Mouse (Mus musculus): Measurements from ENCODE around the gene Cux2.

The Cux2 gene

GRCm38 (mm10) chr5:122059060-122060017 is 9.4 kb upstream of the Cux2 start:
- DNase-seq = no peak

GRCm38 (mm10) chr5:122057622-122058021 is 7.7 kb upstream of the Cux2 start:
- no peak for DNase-seq

- DNase-seq = no peak
Measured at GRCm38 (mm10) chr5:122056557-122056956, 6.7 kb upstream of the Cux2 start.

DNA sequence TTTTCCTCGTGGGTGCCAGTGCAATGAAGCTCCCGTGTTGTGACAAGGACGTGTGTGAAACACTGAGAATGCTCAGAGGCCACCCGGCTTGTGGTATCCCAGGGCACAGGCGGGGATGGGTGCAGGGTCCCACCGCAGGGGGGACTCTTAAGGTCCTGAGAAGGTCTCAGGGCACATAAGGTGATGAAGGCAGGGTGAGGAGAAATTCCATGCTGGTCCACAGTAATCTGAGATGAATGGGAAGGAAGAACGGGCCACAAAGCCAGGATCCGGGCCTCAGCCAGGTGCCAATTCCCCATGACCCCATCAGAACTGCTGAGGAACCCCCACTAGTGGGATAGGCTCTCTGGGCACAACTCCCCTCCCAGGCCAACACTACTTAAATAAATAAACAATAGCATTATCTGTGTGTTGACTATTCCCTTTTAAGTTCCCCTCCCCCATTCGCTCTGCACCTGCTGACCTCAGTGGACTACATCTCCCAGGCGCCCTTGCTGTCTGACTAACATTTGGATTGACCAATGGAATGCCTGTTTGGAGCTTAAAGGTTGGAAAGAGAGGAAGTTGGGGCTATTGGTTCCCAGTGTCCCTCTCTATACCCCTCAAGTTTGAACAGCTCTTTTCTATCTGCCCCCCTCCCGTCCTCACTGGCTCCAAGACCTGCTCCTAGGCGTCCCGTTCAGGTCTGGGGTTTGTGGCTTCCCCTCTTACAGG is 4.4 kb upstream of the Cux2 start:
- peak; percentile 79 for DNase-seq

- DNase-seq = no peak
Measured at GRCm38 (mm10) chr5:122053587-122053986, 3.7 kb upstream of the Cux2 start.

- DNase-seq = no peak
Measured at GRCm38 (mm10) chr5:122050832-122051105, 867 bp upstream of the Cux2 start.

- DNase-seq = no peak
Measured at GRCm38 (mm10) chr5:122049664-122050016, 262 bp downstream of the Cux2 start.

DNA sequence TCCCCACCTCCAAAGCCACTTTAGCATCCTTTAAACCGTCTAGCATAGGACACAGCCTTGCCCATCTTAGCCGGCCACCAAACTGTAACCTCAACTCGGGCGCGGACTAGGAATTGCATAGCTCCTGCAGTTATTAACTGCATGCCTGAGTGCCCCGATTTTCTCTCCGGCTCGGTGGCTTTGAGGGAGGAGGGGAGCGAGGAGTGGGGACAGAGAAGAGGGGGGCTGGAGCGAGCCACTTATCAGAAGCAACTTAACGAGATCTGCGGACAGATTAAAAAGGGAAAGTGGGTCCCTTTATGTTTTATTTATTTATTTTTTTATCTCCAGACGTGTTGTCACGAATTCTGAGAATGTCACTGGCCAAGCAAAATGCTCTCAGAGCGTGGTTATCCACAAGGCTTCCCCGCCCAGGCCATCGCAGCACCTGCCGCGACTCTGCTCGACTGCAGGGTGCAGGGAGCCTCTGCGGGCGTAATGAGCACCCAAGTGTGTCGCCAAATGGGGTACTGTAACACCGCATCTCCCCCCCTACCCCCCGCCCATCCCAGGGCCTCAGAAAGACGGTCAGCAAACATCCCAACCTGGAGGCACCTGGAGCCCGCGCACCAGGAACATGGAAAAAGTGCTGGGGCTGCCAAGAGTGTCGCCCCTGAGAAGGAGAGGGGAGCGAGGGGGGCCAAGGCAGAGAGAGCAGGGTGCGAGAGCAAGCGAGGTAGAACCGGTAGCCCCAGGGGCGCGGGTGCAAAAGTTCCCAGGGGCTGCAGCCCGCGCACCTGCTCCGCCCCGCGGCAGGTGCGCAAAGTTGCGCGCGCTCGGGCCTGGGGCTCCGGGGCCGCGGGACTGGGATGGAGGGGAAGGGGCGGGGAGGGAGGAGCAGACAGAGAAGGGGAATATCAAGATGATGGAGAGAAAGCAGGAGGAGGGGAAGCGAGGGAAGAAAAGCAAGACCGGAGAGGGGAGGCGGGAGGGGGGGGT is 927 bp downstream of the Cux2 start:
- DNase-seq = no peak

DNA sequence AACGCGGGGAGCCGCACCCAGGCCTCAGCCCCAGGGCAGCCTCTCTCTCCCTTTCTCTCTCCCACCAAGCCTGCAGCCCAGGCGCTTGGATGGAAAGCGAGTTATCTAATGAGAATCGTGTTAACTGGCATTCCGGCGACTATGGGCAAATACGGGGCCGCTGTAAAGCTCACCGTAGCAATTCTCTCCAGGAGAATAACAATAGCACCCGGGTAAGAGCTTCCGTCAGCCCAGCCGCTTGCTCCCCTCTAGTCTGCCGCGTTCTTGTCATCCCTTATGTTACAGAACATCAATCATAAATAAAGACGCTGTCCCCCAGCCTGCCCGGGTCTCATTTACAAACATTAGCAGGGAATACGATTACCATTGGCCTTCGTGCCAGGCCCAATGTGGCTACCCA is 1.6 kb downstream of the Cux2 start:
- DNase-seq = no peak

DNA sequence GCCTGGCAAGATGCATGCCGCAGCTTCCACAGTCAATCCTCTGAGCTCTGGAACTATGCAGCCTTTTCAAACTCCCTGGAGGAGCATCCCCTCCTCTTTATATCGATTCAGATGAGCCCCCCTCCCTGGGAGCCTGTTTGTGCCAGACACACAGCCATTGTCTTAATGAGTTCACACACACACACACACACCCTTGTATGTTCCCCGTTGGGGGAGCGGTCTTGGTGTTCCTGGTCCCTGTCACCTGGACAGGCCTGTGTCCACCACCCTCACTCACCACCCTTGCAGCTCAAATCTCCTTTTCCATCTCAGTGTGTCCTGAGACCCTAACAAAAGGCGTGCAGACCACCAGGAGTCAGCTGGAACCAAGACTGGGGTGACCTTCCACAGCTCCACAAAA is 2.1 kb downstream of the Cux2 start:
- DNase-seq = no peak

- no peak for DNase-seq
Measured at GRCm38 (mm10) chr5:122043567-122043966, 6.3 kb downstream of the Cux2 start.

- no peak for DNase-seq
Measured at GRCm38 (mm10) chr5:122035278-122035677, 14.6 kb downstream of the Cux2 start.

DNA sequence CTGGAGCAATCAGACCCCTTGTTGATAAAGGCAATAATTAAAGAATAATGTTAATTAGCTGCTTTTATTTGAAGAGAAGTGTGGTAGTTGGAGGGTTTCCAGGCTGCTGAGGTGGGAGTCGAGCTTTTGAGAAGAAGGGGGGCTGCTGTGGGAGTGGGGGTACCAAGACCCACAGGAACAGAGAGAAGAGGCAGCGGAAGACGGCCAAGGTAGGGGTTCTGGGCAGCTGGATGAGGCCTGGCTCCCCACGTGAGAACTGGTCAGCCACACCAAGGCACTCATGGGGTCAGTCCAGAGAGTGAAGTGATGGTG is 16.8 kb downstream of the Cux2 start:
- DNase-seq = no peak

- DNase-seq = no peak
Measured at GRCm38 (mm10) chr5:122032471-122033166, 17.3 kb downstream of the Cux2 start.

DNA sequence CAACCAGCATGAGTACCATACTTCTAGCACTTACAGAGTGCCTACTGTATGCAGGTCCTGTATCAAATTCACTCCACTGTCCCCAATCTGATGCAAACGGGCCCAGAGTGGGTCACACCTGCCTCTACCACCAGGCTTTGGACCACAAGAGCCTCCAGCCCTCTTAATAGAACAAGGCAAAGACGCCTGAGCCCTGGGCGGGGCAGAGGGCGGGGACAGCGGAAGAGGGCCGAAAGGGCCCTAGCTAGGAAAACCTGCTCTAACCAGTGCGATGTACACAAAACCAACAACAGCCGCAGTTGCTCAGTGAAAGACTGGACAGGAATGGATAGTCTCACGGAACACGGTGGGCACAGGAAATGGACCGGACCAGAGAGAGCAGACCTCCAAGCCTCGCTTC is 18.8 kb downstream of the Cux2 start:
- no peak for DNase-seq

GRCm38 (mm10) chr5:122030640-122031039 is 19.3 kb downstream of the Cux2 start:
- DNase-seq = no peak

GRCm38 (mm10) chr5:122026771-122027170 is 23.1 kb downstream of the Cux2 start:
- DNase-seq = no peak

DNA sequence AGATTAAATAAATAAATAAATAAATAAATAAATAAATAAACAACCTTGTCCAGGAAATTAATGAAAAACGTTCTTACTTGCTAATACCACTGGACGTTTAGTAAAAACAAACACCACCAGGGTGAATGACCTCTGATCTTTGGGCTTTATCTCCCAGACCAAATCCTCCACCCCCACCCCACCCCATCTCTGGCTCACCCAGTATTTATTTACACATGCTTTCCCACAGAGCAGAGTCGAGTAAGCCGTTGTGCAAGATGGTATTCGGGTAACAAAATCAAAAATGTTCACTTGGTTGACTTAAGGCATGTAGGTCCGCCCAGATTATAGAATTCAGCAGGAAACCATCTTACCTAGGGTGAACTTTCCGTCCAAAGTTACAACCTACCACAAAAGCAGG is 23.6 kb downstream of the Cux2 start:
- DNase-seq = no peak

- DNase-seq = no peak
Measured at GRCm38 (mm10) chr5:122025117-122025516, 24.8 kb downstream of the Cux2 start.

- DNase-seq = no peak
Measured at GRCm38 (mm10) chr5:122019288-122019687, 30.6 kb downstream of the Cux2 start.

DNA sequence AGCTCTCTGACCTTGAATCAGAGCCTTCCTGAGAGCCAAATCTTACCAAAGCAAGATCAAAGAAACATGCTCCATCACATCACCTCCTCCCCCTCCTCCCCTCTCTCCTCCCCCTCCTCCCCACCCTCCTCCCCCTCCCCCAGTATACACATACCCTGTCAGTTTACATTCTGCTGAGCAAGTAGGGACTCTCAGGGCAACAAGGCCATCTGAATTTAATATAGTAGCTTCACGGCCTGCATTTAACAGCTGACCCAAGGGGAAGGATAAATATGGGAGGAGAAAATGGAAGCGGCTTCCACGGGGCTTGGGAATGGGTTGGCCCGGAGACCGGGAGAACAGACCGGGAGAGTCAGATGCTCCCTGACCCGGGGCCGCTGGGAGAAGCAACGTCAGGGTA is 32.1 kb downstream of the Cux2 start:
- no peak for DNase-seq

GRCm38 (mm10) chr5:122017269-122017668 is 32.6 kb downstream of the Cux2 start:
- DNase-seq = no peak

DNA sequence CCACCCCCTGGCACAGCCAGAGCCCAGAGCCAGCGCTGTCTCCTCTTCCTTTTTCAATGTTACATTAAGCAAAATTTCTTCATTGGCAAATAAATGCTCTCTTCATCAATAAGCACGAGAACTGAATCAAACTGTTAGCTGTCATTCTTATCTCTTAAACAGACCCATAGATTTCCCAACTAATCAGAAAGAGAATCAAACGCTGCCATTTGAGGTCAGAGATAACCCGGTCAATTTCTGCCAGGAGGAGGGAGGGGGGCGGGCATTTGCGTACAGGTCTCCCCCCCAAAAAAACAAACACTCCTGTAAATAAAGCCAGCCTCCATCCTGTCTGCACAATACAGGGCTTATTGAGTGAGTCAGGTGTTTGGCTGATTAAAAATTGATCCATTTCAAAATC is 33.2 kb downstream of the Cux2 start:
- DNase-seq = no peak
